Mouse (Mus musculus) layer of hippocampus, adult 11-12 months (tissue): ENCODE results near the gene Cdkal1.

ENCODE experiments used
- DNase-seq: peaks from one replicate; pipeline ENCODE4 v3.0.0; 2022; ENCODE audit warnings: low spot score

The Cdkal1 gene

GRCm38 (mm10) chr13:29351023-29351684 lies 504.3 kb downstream of the Cdkal1 start:
- DNase-seq: no peak

GRCm38 (mm10) chr13:29350004-29350403 lies 505.5 kb downstream of the Cdkal1 start:
- DNase-seq: no peak

GRCm38 (mm10) chr13:29349386-29349961 lies 506.0 kb downstream of the Cdkal1 start:
- DNase-seq: no peak

GRCm38 (mm10) chr13:29348331-29348730 lies 507.1 kb downstream of the Cdkal1 start:
- no peak for DNase-seq

- peak; percentile 28 for DNase-seq
Measured at GRCm38 (mm10) chr13:29332640-29333412, 522.6 kb downstream of the Cdkal1 start.

- DNase-seq: no peak
Measured at GRCm38 (mm10) chr13:29325946-29326345, 529.5 kb downstream of the Cdkal1 start.

- no peak for DNase-seq
Measured at GRCm38 (mm10) chr13:29320421-29320820, 535.1 kb downstream of the Cdkal1 start.

GRCm38 (mm10) chr13:29317703-29318102 lies 537.8 kb downstream of the Cdkal1 start:
- DNase-seq: no peak

- no peak for DNase-seq
Measured at GRCm38 (mm10) chr13:29316271-29316670, 539.2 kb downstream of the Cdkal1 start.

GRCm38 (mm10) chr13:29312026-29312425 lies 543.4 kb downstream of the Cdkal1 start:
- no peak for DNase-seq

GRCm38 (mm10) chr13:29307420-29307819 lies 548.1 kb downstream of the Cdkal1 start:
- no peak for DNase-seq

GRCm38 (mm10) chr13:29292608-29293240 lies 562.8 kb downstream of the Cdkal1 start:
- DNase-seq: no peak

GRCm38 (mm10) chr13:29290569-29290968 lies 564.9 kb downstream of the Cdkal1 start:
- no peak for DNase-seq

- no peak for DNase-seq
Measured at GRCm38 (mm10) chr13:29285058-29285457, 570.4 kb downstream of the Cdkal1 start.

- no peak for DNase-seq
Measured at GRCm38 (mm10) chr13:29281556-29281955, 573.9 kb downstream of the Cdkal1 start.

- DNase-seq: no peak
Measured at GRCm38 (mm10) chr13:29278156-29278555, 577.3 kb downstream of the Cdkal1 start.

- peak; percentile 61 for DNase-seq
Measured at GRCm38 (mm10) chr13:29274296-29274695, 581.2 kb downstream of the Cdkal1 start.

- DNase-seq: peak; percentile 11
Measured at GRCm38 (mm10) chr13:29273693-29274221, 581.7 kb downstream of the Cdkal1 start.

- DNase-seq: no peak
Measured at GRCm38 (mm10) chr13:29271451-29271850, 584.0 kb downstream of the Cdkal1 start.

- no peak for DNase-seq
Measured at GRCm38 (mm10) chr13:29264015-29264711, 591.3 kb downstream of the Cdkal1 start.

GRCm38 (mm10) chr13:29262164-29262563 lies 593.3 kb downstream of the Cdkal1 start:
- no peak for DNase-seq

GRCm38 (mm10) chr13:29248535-29248934 lies 606.9 kb downstream of the Cdkal1 start:
- DNase-seq: no peak
